Mouse (Mus musculus) intestine, embryonic 16.5 days (tissue): Measurements from ENCODE around the gene Stk32b. TPM values are rescaled to one million over a fixed set of nuclear protein-coding genes. Genes with fewer than 3 reads are reported as not detected.

Experiments used
- ATAC-seq: fragments of 200-750 bp; cut with Nextera tagmentation; 2 replicates; pipeline ENCODE4 v1.8.0; 2017; ENCODE audit warnings: moderate TSS enrichment, moderate library complexity
- H3K27ac ChIP-seq: fragments of 300-500 bp; sonication (generic); 2 replicates; pipeline ENCODE4 v1.5.1; 2014; ENCODE audit warnings: mild to moderate bottlenecking, low read length
- H3K27me3 ChIP-seq: fragments of 300-500 bp; sonication (generic); replicated peaks from 2 replicates; pipeline ENCODE4 v1.6.1; 2014; ENCODE audit warnings: low read length, control low read depth, mixed read lengths; ENCODE audit not compliant: control insufficient read depth, insufficient read depth
- H3K36me3 ChIP-seq: fragments of 300-500 bp; sonication (generic); 2 replicates; pipeline ENCODE4 v1.6.1; 2014; ENCODE audit warnings: low read length, control low read depth; ENCODE audit not compliant: control insufficient read depth, insufficient read depth
- H3K4me1 ChIP-seq: fragments of 300-500 bp; sonication (generic); 2 replicates; pipeline ENCODE4 v1.6.1; 2014; ENCODE audit warnings: low read length, control low read depth, mixed read lengths; ENCODE audit not compliant: control insufficient read depth, insufficient read depth
- H3K4me2 ChIP-seq: fragments of 300-500 bp; sonication (generic); 2 replicates; pipeline ENCODE4 v1.6.1; 2014; ENCODE audit warnings: low read depth, low read length, control low read depth
- H3K4me3 ChIP-seq: fragments of 300-500 bp; sonication (generic); 2 replicates; pipeline ENCODE4 v1.5.1; 2014; ENCODE audit warnings: mild to moderate bottlenecking, low read length
- H3K9ac ChIP-seq: fragments of 300-500 bp; sonication (generic); 2 replicates; pipeline ENCODE4 v1.6.1; 2014; ENCODE audit warnings: low read depth, low read length
- H3K9me3 ChIP-seq: fragments of 300-500 bp; sonication (generic); 2 replicates; pipeline ENCODE4 v1.6.1; 2016; ENCODE audit warnings: low read length, control low read depth; ENCODE audit not compliant: control insufficient read depth
- WGBS: fragments of 180-500 bp; shearing (Covaris S2); extraction: QIAGEN DNeasy Blood & Tissue Kit; methylation state at CpG from one replicate; pipeline ENCODE4 v1.1.7; 2014; 5-methylcytosine and 5-hydroxymethylcytosine counted together
- polyA plus RNA-seq: library from polyadenylated mRNA; unstranded; fragments of >200 nt; fragmentation: Nextera tagmentation; extraction: Ambion mirVana; gene quantifications from 2 replicates; pipeline ENCODE4 v1.2.1, GENCODE M21; 2015

Gene Stk32b
- polyA plus RNA-seq, 1 experiment from 2014 or later: 0.37 TPM

- H3K4me1 ChIP-seq: no peaks in the 10 kb centered on the region
- no peak for ATAC-seq
- H3K36me3 ChIP-seq: no peaks in the 10 kb centered on the region
- no peak overlapping the region for H3K4me3 ChIP-seq
- no peak overlapping the region for H3K4me2 ChIP-seq
- 51% methylated on average over 4 of the region's 4 CpGs for WGBS
- no peaks in the 10 kb centered on the region for H3K9me3 ChIP-seq
- no peaks in the 10 kb centered on the region for H3K27me3 ChIP-seq
- no peak overlapping the region for H3K27ac ChIP-seq
- H3K9ac ChIP-seq: no peak overlapping the region
Measured at GRCm38 (mm10) chr5:37695773-37696172, 21.2 kb downstream of the Stk32b start.

- WGBS: 63% methylated on average over 3 of the region's 3 CpGs
Measured at GRCm38 (mm10) chr5:37692759-37693158, 24.2 kb downstream of the Stk32b start.

GRCm38 (mm10) chr5:37670781-37671180, 46.2 kb downstream of the Stk32b start:
- Histone ChIP-seq H3K4me2 (no peak overlapping the region), H3K27me3 (no peaks in the 10 kb centered on the region), H3K9ac (no peak overlapping the region), H3K4me3 (no peak overlapping the region), H3K27ac (no peak overlapping the region), H3K9me3 (no peaks in the 10 kb centered on the region), H3K36me3 (no peaks in the 10 kb centered on the region), H3K4me1 (no peaks in the 10 kb centered on the region)
- 83% methylated on average over 7 of the region's 7 CpGs for WGBS
- no peak for ATAC-seq

More at GRCm38 (mm10) chr5:37692759-37693158, 24.2 kb downstream of the Stk32b start:
- no peaks in the 10 kb centered on the region for H3K27me3 ChIP-seq
- H3K9me3 ChIP-seq: no peaks in the 10 kb centered on the region
- no peak overlapping the region for H3K27ac ChIP-seq
- H3K36me3 ChIP-seq: no peaks in the 10 kb centered on the region
- no peak for ATAC-seq
- H3K4me2 ChIP-seq: no peak overlapping the region
- no peaks in the 10 kb centered on the region for H3K4me1 ChIP-seq
- H3K9ac ChIP-seq: no peak overlapping the region
- H3K4me3 ChIP-seq: no peak overlapping the region

- WGBS: 74% methylated on average over 3 of the region's 3 CpGs
- Histone ChIP-seq H3K4me1 (no peaks in the 10 kb centered on the region), H3K9ac (no peak overlapping the region), H3K4me3 (no peak overlapping the region), H3K9me3 (no peaks in the 10 kb centered on the region), H3K4me2 (no peak overlapping the region), H3K36me3 (no peaks in the 10 kb centered on the region), H3K27me3 (no peaks in the 10 kb centered on the region), H3K27ac (no peak overlapping the region)
- no peak for ATAC-seq
Measured at GRCm38 (mm10) chr5:37664962-37665361, 52.0 kb downstream of the Stk32b start.

GRCm38 (mm10) chr5:37659177-37659576, 57.8 kb downstream of the Stk32b start:
- H3K4me2 ChIP-seq: no peak overlapping the region
- no peaks in the 10 kb centered on the region for H3K27me3 ChIP-seq
- H3K4me1 ChIP-seq: no peaks in the 10 kb centered on the region
- H3K27ac ChIP-seq: no peak overlapping the region
- WGBS: 85% methylated on average over 4 of the region's 4 CpGs
- no peaks in the 10 kb centered on the region for H3K36me3 ChIP-seq
- no peak overlapping the region for H3K9ac ChIP-seq
- no peak for ATAC-seq
- H3K9me3 ChIP-seq: no peaks in the 10 kb centered on the region
- no peak overlapping the region for H3K4me3 ChIP-seq

- Histone ChIP-seq H3K27ac (no peak overlapping the region), H3K4me2 (no peak overlapping the region), H3K4me3 (no peak overlapping the region), H3K36me3 (no peaks in the 10 kb centered on the region), H3K9me3 (no peaks in the 10 kb centered on the region), H3K9ac (no peak overlapping the region), H3K4me1 (no peaks in the 10 kb centered on the region), H3K27me3 (no peaks in the 10 kb centered on the region)
- ATAC-seq: no peak
- WGBS: 83% methylated on average over 6 of the region's 6 CpGs
Measured at GRCm38 (mm10) chr5:37657741-37658140, 59.2 kb downstream of the Stk32b start.

GRCm38 (mm10) chr5:37655208-37655607, 61.8 kb downstream of the Stk32b start:
- Histone ChIP-seq H3K4me1 (0 out of 2 replicates have a peak, but pooled peaks cover 2% of the 10 kb centered on the region), H3K9ac (no peak overlapping the region), H3K9me3 (no peaks in the 10 kb centered on the region), H3K4me3 (no peak overlapping the region), H3K36me3 (no peaks in the 10 kb centered on the region), H3K27me3 (no peaks in the 10 kb centered on the region), H3K27ac (no peak overlapping the region), H3K4me2 (no peak overlapping the region)
- ATAC-seq: no peak
- 79% methylated on average over 5 of the region's 5 CpGs for WGBS

- no peaks in the 10 kb centered on the region for H3K36me3 ChIP-seq
- WGBS: 44% methylated on average over 10 of the region's 10 CpGs
- peak; percentile 97 for ATAC-seq
- no peaks in the 10 kb centered on the region for H3K9me3 ChIP-seq
- H3K27me3 ChIP-seq: no peaks in the 10 kb centered on the region
- H3K4me2 ChIP-seq: no peak overlapping the region
- no peak overlapping the region for H3K9ac ChIP-seq
- peak overlapping the region; percentile 80 for H3K27ac ChIP-seq
- 0 out of 2 replicates have a peak, but pooled peaks cover 2% of the 10 kb centered on the region for H3K4me1 ChIP-seq
- no peak overlapping the region for H3K4me3 ChIP-seq
Measured at GRCm38 (mm10) chr5:37650681-37651211, 66.2 kb downstream of the Stk32b start.

- no peak overlapping the region for H3K4me2 ChIP-seq
- H3K27ac ChIP-seq: peak overlapping the region; percentile 62
Measured at GRCm38 (mm10) chr5:37650089-37650601, 66.8 kb downstream of the Stk32b start.

GRCm38 (mm10) chr5:37644082-37644481, 72.9 kb downstream of the Stk32b start:
- no peak for ATAC-seq
- no peak overlapping the region for H3K27ac ChIP-seq
- H3K4me1 ChIP-seq: no peaks in the 10 kb centered on the region
- no peak overlapping the region for H3K4me3 ChIP-seq
- H3K9ac ChIP-seq: no peak overlapping the region
- no peak overlapping the region for H3K4me2 ChIP-seq
- H3K27me3 ChIP-seq: no peaks in the 10 kb centered on the region
- no peaks in the 10 kb centered on the region for H3K36me3 ChIP-seq
- WGBS: 85% methylated on average over 7 of the region's 7 CpGs
- no peaks in the 10 kb centered on the region for H3K9me3 ChIP-seq

More at GRCm38 (mm10) chr5:37650089-37650601, 66.8 kb downstream of the Stk32b start:
- Histone ChIP-seq H3K36me3 (no peaks in the 10 kb centered on the region), H3K4me1 (0 out of 2 replicates have a peak, but pooled peaks cover 2% of the 10 kb centered on the region), H3K27me3 (no peaks in the 10 kb centered on the region), H3K9ac (no peak overlapping the region), H3K4me3 (no peak overlapping the region), H3K9me3 (no peaks in the 10 kb centered on the region)
- WGBS: 63% methylated on average over 1 of the region's 1 CpGs
- ATAC-seq: peak; percentile 34
